Mouse (Mus musculus) ES-Bruce4 (cell line): ENCODE measurements around the gene Med13. TPM values are rescaled to one million over a fixed set of nuclear protein-coding genes. Genes with fewer than 3 reads are reported as not detected.
"Not testable (repeated sequence)": the region's sequence is repeated elsewhere in the genome, so short reads cannot be mapped to it uniquely, and the experiment has no call there.

Source experiments
- H3K27ac ChIP-seq: 2 replicates; pipeline ENCODE4 v1.5.1; 2012; ENCODE audit warnings: low read length, inconsistent platforms; ENCODE audit not compliant: insufficient read depth
- H3K27me3 ChIP-seq: 2 replicates; pipeline ENCODE4 v1.6.1; 2012; ENCODE audit warnings: mild to moderate bottlenecking, low read length, inconsistent platforms; ENCODE audit not compliant: control insufficient read depth, poor library complexity, insufficient read depth, severe bottlenecking
- H3K36me3 ChIP-seq: 2 replicates; pipeline ENCODE4 v1.6.1; 2012; ENCODE audit warnings: inconsistent platforms, mild to moderate bottlenecking, low read length, moderate library complexity; ENCODE audit not compliant: control insufficient read depth, poor library complexity, insufficient read depth, severe bottlenecking
- H3K4me1 ChIP-seq: one replicate; pipeline ENCODE4 v1.8.1; 2011; ENCODE audit warnings: low read length; ENCODE audit not compliant: control insufficient read depth, insufficient read depth
- H3K4me3 ChIP-seq: 2 replicates; pipeline ENCODE4 v1.5.1; 2011; ENCODE audit warnings: low read depth, mild to moderate bottlenecking, low read length
- H3K9ac ChIP-seq: 2 replicates; pipeline ENCODE4 v1.6.1; 2012; ENCODE audit warnings: low read depth, mild to moderate bottlenecking, inconsistent platforms; ENCODE audit not compliant: poor library complexity, severe bottlenecking
- H3K9me3 ChIP-seq: replicated peaks from 2 replicates; pipeline ENCODE4 v1.6.1; 2012; ENCODE audit warnings: mild to moderate bottlenecking, low read length, inconsistent platforms; ENCODE audit not compliant: control insufficient read depth, poor library complexity, insufficient read depth, severe bottlenecking
- CTCF ChIP-seq: IDR thresholded peaks from one replicate; pipeline ENCODE4 v1.8.1; 2011; ENCODE audit warnings: low read depth, low read length
- EP300 ChIP-seq: IDR thresholded peaks from 2 replicates; pipeline ENCODE4 v1.6.1; 2011; ENCODE audit warnings: low read depth, low read length; ENCODE audit not compliant: insufficient read depth
- POLR2A ChIP-seq: IDR thresholded peaks from one replicate; pipeline ENCODE4 v1.8.1; 2011; ENCODE audit warnings: low read length; ENCODE audit not compliant: insufficient read depth
- polyA plus RNA-seq: library from polyadenylated mRNA; stranded (reverse); fragments of >200 nt; gene quantifications from 2 replicates; pipeline ENCODE4 v1.2.4, GENCODE M21; 2011; ENCODE audit warnings: low read depth; ENCODE audit not compliant: missing spikeins, insufficient read depth, insufficient read length

The Med13 gene
- polyA plus RNA-seq, 1 experiment, result 58.7 TPM

DNA sequence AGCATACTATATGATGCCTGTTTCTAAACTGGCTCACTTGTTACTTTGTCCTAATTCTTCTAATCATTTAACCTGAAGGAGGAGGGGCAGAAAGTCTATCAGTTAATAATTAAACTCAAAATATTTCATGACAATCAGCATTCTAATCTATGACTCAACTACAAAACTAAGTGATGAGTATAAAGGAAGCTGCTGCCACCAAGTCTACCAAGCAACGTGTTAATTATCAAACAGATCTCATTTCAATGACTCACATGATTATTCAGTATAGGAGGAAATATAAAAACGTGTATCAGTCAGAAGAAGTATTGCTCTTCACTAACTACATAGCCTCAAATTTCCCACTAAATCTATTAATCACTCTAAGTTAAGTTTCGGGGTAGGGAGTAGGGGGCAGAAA, 10.9 kb downstream of the Med13 start:
- no peaks in the 10 kb centered on the region for H3K9me3 ChIP-seq
- H3K9ac ChIP-seq, result no peak overlapping the region
- no peaks in the 10 kb centered on the region for H3K27me3 ChIP-seq
- no peak overlapping the region for H3K4me3 ChIP-seq
- H3K4me1 ChIP-seq, result no peaks in the 10 kb centered on the region
- TF ChIP-seq EP300 (no peak), CTCF (no peak), POLR2A (no peak)
- H3K36me3 ChIP-seq, result peaks cover 4% of the 10 kb centered on the region; the same call in 1 of the 2 replicates
- no peak overlapping the region for H3K27ac ChIP-seq

DNA sequence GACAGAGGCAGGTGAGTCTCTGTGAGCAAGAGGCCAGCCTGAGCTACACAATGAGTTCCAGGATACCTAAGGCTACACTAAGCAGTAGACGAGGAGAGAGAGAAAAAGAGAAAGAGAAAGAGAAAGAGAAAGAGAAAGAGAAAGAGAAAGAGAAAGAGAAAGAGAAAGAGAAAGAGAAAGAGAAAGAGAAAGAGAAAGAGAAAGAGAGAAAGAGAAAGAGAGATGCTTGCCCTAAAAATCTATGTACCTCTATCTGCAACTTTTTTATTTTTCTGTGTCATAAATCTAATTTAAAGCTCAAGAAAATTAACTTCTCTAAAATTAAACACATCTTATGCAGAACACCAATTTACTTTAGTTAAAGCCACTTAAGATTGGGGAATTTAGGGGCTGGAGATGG, 12.5 kb downstream of the Med13 start:
- H3K4me3 ChIP-seq, H3K4me1 ChIP-seq, H3K27ac ChIP-seq, H3K9me3 ChIP-seq, H3K36me3 ChIP-seq, H3K27me3 ChIP-seq, H3K9ac ChIP-seq: not testable (repeated sequence)

DNA sequence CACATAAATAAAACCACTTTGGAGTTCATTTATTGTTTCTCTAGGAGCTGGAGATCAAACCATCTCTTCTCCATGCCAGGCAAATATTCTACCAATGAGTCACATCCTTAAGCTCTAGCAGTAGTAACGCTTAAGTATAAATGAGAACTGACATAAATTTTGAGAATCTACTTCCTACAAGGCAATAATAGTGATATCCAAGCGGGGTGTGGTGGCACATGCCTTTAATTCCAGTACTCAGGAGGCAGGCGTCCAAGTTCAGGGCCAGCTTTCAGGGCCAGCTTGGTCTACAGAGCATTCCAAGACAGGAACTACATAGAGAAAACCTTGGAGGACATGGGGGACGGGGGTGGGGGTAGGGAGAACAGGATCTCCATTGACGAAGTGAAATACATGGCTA, 33.2 kb downstream of the Med13 start:
- no peak overlapping the region for H3K27ac ChIP-seq
- H3K4me1 ChIP-seq, result no peaks in the 10 kb centered on the region
- no peaks in the 10 kb centered on the region for H3K27me3 ChIP-seq
- TF ChIP-seq CTCF (no peak), EP300 (no peak), POLR2A (no peak)
- H3K9ac ChIP-seq, result no peak overlapping the region
- no peaks in the 10 kb centered on the region for H3K9me3 ChIP-seq
- no peak overlapping the region for H3K4me3 ChIP-seq
- H3K36me3 ChIP-seq, result peaks cover 22% of the 10 kb centered on the region

DNA sequence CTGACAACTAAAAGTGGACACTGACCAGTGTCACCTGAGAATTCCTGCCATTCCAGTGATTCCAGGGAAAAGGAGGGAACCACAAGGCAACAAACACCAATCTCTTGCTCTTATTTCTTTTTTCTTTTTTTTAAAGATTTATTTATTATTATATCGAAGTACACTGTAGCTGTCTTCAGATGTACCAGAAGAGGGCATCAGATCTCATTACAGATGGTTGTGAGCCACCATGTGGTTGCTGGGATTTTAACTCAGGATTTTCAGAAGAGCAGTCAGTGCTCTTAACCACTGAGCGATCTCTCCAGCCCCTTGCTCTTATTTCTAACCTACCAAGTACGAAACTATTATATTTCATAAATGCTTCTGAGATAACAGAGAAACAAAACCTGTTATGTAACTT, 42.4 kb downstream of the Med13 start:
- H3K27ac ChIP-seq, H3K27me3 ChIP-seq, H3K9ac ChIP-seq, H3K9me3 ChIP-seq, H3K36me3 ChIP-seq, H3K4me1 ChIP-seq, H3K4me3 ChIP-seq: not testable (repeated sequence)

DNA sequence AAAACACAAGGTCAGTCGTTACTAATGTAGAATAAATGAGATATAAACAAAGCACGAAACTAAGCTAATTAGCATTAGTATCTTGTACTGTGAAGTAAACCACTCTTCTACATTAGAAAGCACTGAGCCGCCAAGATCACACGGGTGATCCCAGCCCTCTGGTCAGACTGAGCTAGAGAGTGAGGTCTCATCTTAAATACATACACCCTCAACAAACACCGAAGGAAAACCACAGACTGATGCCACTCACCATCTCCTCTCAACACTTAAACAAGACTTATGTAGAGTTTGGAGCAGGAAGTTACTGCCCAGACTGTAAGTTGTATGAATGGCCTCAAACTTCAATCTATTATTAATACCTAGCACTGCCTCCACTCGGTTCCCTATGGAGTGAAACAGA, 47.1 kb downstream of the Med13 start:
- peaks cover 2% of the 10 kb centered on the region; the same call in 1 of the 2 replicates for H3K36me3 ChIP-seq
- H3K27me3 ChIP-seq, result no peaks in the 10 kb centered on the region
- H3K4me1 ChIP-seq, result no peaks in the 10 kb centered on the region
- TF ChIP-seq CTCF (no peak), EP300 (no peak), POLR2A (no peak)
- no peak overlapping the region for H3K27ac ChIP-seq
- no peak overlapping the region for H3K9ac ChIP-seq
- H3K4me3 ChIP-seq, result no peak overlapping the region
- no peaks in the 10 kb centered on the region for H3K9me3 ChIP-seq

DNA sequence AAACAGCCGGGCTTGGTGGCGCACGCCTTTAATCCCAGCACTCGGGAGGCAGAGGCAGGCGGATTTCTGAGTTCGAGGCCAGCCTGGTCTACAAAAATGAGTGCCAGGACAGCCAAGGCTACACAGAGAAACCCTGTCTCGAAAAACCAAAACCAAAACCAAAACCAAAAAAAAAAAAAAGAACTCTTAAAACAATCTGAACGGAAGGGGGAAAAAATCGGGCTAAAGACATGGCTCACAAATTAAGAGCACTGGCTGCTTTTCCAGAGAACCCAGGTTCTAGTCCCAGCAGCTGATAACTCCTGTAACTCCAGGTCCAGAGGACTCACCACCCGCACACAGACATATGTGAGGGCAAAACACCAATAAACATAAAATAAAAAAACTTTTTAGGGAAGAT, 65.2 kb downstream of the Med13 start:
- H3K4me1 ChIP-seq, H3K9me3 ChIP-seq, H3K4me3 ChIP-seq, H3K9ac ChIP-seq, H3K27me3 ChIP-seq, H3K27ac ChIP-seq: not testable (repeated sequence)
- peaks cover 11% of the 10 kb centered on the region for H3K36me3 ChIP-seq

DNA sequence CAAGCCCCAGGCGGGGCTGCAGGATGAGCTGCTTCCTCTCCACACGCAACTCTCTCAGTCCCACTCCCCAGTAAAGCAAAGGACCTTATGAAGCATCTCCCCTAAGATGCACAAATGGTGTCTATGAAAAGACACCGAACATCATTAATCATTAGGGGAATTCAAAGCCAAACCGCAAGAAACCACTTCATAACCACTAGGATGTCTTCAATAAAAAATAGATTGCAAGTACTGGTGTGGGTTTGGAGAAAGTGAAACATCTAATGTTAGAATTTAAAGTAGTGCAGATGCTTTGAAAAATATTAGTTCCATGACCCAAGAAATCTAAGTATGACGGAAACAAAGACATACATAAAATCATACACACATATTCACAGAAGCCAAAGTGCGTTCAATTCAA, 65.7 kb downstream of the Med13 start:
- H3K36me3 ChIP-seq, result peaks cover 11% of the 10 kb centered on the region
- no peaks in the 10 kb centered on the region for H3K9me3 ChIP-seq
- no peak overlapping the region for H3K27ac ChIP-seq
- H3K4me3 ChIP-seq, result no peak overlapping the region
- TF ChIP-seq CTCF (no peak), POLR2A (no peak)
- no peaks in the 10 kb centered on the region for H3K4me1 ChIP-seq
- H3K9ac ChIP-seq, result no peak overlapping the region
- no peaks in the 10 kb centered on the region for H3K27me3 ChIP-seq
